Mouse (Mus musculus): Measurements from ENCODE around the gene Cyp4f39. TPM values are rescaled to one million over a fixed set of nuclear protein-coding genes. Genes with fewer than 3 reads are reported as not detected.

Gene Cyp4f39
- polyA plus RNA-seq, 1 experiment from 2014 or later, result 1.4 TPM

Other genes with a start within 250 kb of the Cyp4f39 start
- 81.8 and 83.9 TPM in 2 replicates for gene Brd4, start 168.0 kb upstream of the Cyp4f39 start, polyA plus RNA-seq (2015; fragmentation: Nextera tagmentation; extraction: Ambion mirVana)
- 109 TPM in 2 replicates for gene Akap8, start 131.5 kb upstream of the Cyp4f39 start, polyA plus RNA-seq (2015; fragmentation: Nextera tagmentation; extraction: Ambion mirVana)
- gene Akap8l, start 102.1 kb upstream of the Cyp4f39 start, polyA plus RNA-seq (2015; fragmentation: Nextera tagmentation; extraction: Ambion mirVana), result 148 and 156 TPM in 2 replicates
- 35.3 and 35.9 TPM in 2 replicates for gene Wiz, start 63.3 kb upstream of the Cyp4f39 start, polyA plus RNA-seq (2015; fragmentation: Nextera tagmentation; extraction: Ambion mirVana)
- gene Rasal3, start 49.1 kb upstream of the Cyp4f39 start, polyA plus RNA-seq (2015; fragmentation: Nextera tagmentation; extraction: Ambion mirVana), result 0.62 and 0.83 TPM in 2 replicates
- 0.12 TPM in 1 of 2 replicates, not detected in the other for gene Pglyrp2, start 28.6 kb upstream of the Cyp4f39 start, polyA plus RNA-seq (2015; fragmentation: Nextera tagmentation; extraction: Ambion mirVana)
- gene Cyp4f17, start 53.3 kb downstream of the Cyp4f39 start, polyA plus RNA-seq (2015; fragmentation: Nextera tagmentation; extraction: Ambion mirVana), result 12.8 and 13.1 TPM in 2 replicates
- 19.9 and 23.4 TPM in 2 replicates for gene Cyp4f16, start 83.8 kb downstream of the Cyp4f39 start, polyA plus RNA-seq (2015; fragmentation: Nextera tagmentation; extraction: Ambion mirVana)
- 1.1 TPM in 1 of 2 replicates, not detected in the other for gene Cyp4f37, start 168.6 kb downstream of the Cyp4f39 start, polyA plus RNA-seq (2015; fragmentation: Nextera tagmentation; extraction: Ambion mirVana)
- gene Cyp4f40, start 206.2 kb downstream of the Cyp4f39 start, polyA plus RNA-seq (2015; fragmentation: Nextera tagmentation; extraction: Ambion mirVana), result not detected in 2 replicates
- gene Cyp4f15, start 232.9 kb downstream of the Cyp4f39 start, polyA plus RNA-seq (2015; fragmentation: Nextera tagmentation; extraction: Ambion mirVana), result 1.8 and 2.0 TPM in 2 replicates